Mouse (Mus musculus) liver, postnatal 0 days (tissue): ENCODE measurements around the gene Mdh1b.

ENCODE experiments used
- CTCF ChIP-seq: sonication (generic); IDR thresholded peaks from 2 replicates; pipeline ENCODE4 v1.5.1; 2016; ENCODE audit warnings: antibody characterized with exemption, low read depth
- EP300 ChIP-seq: IDR thresholded peaks from 2 replicates; pipeline ENCODE4 v1.6.1; 2016; ENCODE audit warnings: antibody characterized with exemption, low read depth, mild to moderate bottlenecking

DNA sequence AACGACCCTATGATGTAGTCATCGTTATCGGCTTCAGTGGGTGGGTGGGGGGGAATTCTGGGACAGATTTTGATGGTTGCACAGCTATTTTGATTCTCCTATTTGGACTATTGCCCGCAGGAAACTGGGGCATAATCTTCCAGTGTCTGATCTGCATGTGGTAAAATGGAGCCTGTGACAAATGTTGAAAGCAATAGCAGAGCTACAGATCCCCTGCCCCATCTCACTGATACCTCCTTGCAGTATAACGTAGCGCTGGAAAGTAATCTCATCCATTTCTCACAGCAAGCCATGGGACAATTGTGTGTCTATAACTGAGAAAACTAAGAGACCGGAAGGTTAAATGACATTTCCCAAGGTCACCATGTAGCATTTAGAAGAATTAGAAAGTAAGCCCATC lies 34.3 kb upstream of the Mdh1b start:
- TF ChIP-seq CTCF = no peak
- TF ChIP-seq EP300 = no peak
